Mouse (Mus musculus) lung, adult 2 months (tissue): ENCODE data around the gene Mrpl24. TPM values are rescaled to one million over a fixed set of nuclear protein-coding genes. Genes with fewer than 3 reads are reported as not detected.

ENCODE experiments used
- DNase-seq: peaks from one replicate; pipeline ENCODE4 v3.0.0; 2022
- H3K4me1 ChIP-seq: fragments of 200-500 bp; 2 replicates; pipeline ENCODE4 v1.6.1; 2011; ENCODE audit warnings: low read length; ENCODE audit not compliant: control insufficient read depth, insufficient read depth
- H3K4me3 ChIP-seq: fragments of 200-500 bp; replicated peaks from 2 replicates; pipeline ENCODE3; 2011; ENCODE audit warnings: low read depth, mild to moderate bottlenecking, control low read depth, low read length; ENCODE audit errors: extremely low read depth
- CTCF ChIP-seq: fragments of 200-500 bp; IDR thresholded peaks from 2 replicates; pipeline ENCODE4 v1.5.1; 2011; ENCODE audit warnings: mild to moderate bottlenecking, low read length, control low read depth; ENCODE audit not compliant: insufficient read depth
- POLR2A ChIP-seq: fragments of 200-500 bp; IDR thresholded peaks from 2 replicates; pipeline ENCODE4 v1.6.1; 2011; ENCODE audit warnings: low read depth, mild to moderate bottlenecking, control low read depth, low read length, borderline replicate concordance; ENCODE audit errors: extremely low read depth
- WGBS: fragments of 180-500 bp; shearing (Covaris S2); methylation state at CpG from one replicate; pipeline ENCODE4 v1.1.7; 2018; 5-methylcytosine and 5-hydroxymethylcytosine counted together
- polyA plus RNA-seq: library from polyadenylated mRNA; depleted of rRNA; stranded (reverse); fragments of >200 nt; gene quantifications from 2 replicates; pipeline ENCODE4 v1.2.3, GENCODE M21; 2012

Mrpl24 gene
- polyA plus RNA-seq, 1 experiment = 45.8 TPM

- DNase-seq = no peak
- 50% methylated on average over 12 of the region's 12 CpGs for WGBS
- no peak overlapping the region for H3K4me3 ChIP-seq
- no peaks in the 10 kb centered on the region for H3K4me1 ChIP-seq
- TF ChIP-seq CTCF = no peak
- no peak for TF ChIP-seq POLR2A
Observed at GRCm38 (mm10) chr3:87945781-87946540, 26.7 kb downstream of the Mrpl24 start.

- 53% methylated on average over 1 of the region's 1 CpGs for WGBS
- Histone ChIP-seq H3K4me3 (no peak overlapping the region), H3K4me1 (no peaks in the 10 kb centered on the region)
- TF ChIP-seq POLR2A (no peak), CTCF (no peak)
- DNase-seq = no peak
Observed at GRCm38 (mm10) chr3:87946541-87946860, 27.2 kb downstream of the Mrpl24 start.

- Histone ChIP-seq H3K4me1 (no peaks in the 10 kb centered on the region), H3K4me3 (no peak overlapping the region)
- TF ChIP-seq POLR2A (no peak), CTCF (no peak)
- no peak for DNase-seq
- 9% methylated on average over 26 of the region's 26 CpGs for WGBS
Observed at GRCm38 (mm10) chr3:87947056-87947810, 27.9 kb downstream of the Mrpl24 start.

GRCm38 (mm10) chr3:87947811-87948199, 28.5 kb downstream of the Mrpl24 start:
- Histone ChIP-seq H3K4me3 (no peak overlapping the region), H3K4me1 (no peaks in the 10 kb centered on the region)
- TF ChIP-seq CTCF (no peak), POLR2A (no peak)
- DNase-seq = no peak
- WGBS = 2% methylated on average over 17 of the region's 17 CpGs

GRCm38 (mm10) chr3:87948378-87949265, 29.3 kb downstream of the Mrpl24 start, which contains the start of gene Crabp2:
TSS of gene Crabp2 (plus strand) at chr3:87948666.
- TF ChIP-seq CTCF (no peak), POLR2A (no peak)
- no peaks in the 10 kb centered on the region for H3K4me1 ChIP-seq
- no peak for DNase-seq
- no peak within 1 kb of the TSS for H3K4me3 ChIP-seq
- 8% methylated on average over 35 of the region's 35 CpGs for WGBS

- Histone ChIP-seq H3K4me3 (no peak overlapping the region), H3K4me1 (no peaks in the 10 kb centered on the region)
- WGBS = 32% methylated on average over 16 of the region's 16 CpGs
- TF ChIP-seq POLR2A = no peak
- no peak for TF ChIP-seq CTCF
- DNase-seq = no peak
Observed at GRCm38 (mm10) chr3:87949266-87949954, 30.1 kb downstream of the Mrpl24 start.

GRCm38 (mm10) chr3:87949955-87950515, 30.7 kb downstream of the Mrpl24 start:
- H3K4me3 ChIP-seq = no peak overlapping the region
- WGBS = 35% methylated on average over 13 of the region's 13 CpGs
- no peaks in the 10 kb centered on the region for H3K4me1 ChIP-seq
- TF ChIP-seq CTCF (no peak), POLR2A (no peak)
- no peak for DNase-seq

GRCm38 (mm10) chr3:87951946-87952345, 32.6 kb downstream of the Mrpl24 start:
- TF ChIP-seq POLR2A (no peak), CTCF (no peak)
- 20% methylated on average over 12 of the region's 12 CpGs for WGBS
- no peaks in the 10 kb centered on the region for H3K4me1 ChIP-seq
- no peak for DNase-seq
- H3K4me3 ChIP-seq = no peak overlapping the region

- Histone ChIP-seq H3K4me1 (no peaks in the 10 kb centered on the region), H3K4me3 (no peak overlapping the region)
- no peak for DNase-seq
- WGBS = 20% methylated on average over 5 of the region's 5 CpGs
- TF ChIP-seq CTCF (no peak), POLR2A (no peak)
Observed at GRCm38 (mm10) chr3:87952440-87952839, 33.1 kb downstream of the Mrpl24 start.

GRCm38 (mm10) chr3:87958056-87958455, 38.8 kb downstream of the Mrpl24 start:
- H3K4me1 ChIP-seq = no peaks in the 10 kb centered on the region
- no peak for DNase-seq
- WGBS = 46% methylated on average over 1 of the region's 1 CpGs
- TF ChIP-seq POLR2A (no peak), CTCF (no peak)
- H3K4me3 ChIP-seq = no peak overlapping the region
